Mouse (Mus musculus) mesoderm, embryonic 11.5 days (tissue): ENCODE results near the gene Gm13288.
"Not testable (repeated sequence)": the region's sequence is repeated elsewhere in the genome, so short reads cannot be mapped to it uniquely, and the experiment has no call there.

Source experiments
- DNase-seq: peaks from one replicate; pipeline ENCODE4 v3.0.0-alpha.2; 2012; ENCODE audit warnings: low read depth, low spot score

The Gm13288 gene

DNA sequence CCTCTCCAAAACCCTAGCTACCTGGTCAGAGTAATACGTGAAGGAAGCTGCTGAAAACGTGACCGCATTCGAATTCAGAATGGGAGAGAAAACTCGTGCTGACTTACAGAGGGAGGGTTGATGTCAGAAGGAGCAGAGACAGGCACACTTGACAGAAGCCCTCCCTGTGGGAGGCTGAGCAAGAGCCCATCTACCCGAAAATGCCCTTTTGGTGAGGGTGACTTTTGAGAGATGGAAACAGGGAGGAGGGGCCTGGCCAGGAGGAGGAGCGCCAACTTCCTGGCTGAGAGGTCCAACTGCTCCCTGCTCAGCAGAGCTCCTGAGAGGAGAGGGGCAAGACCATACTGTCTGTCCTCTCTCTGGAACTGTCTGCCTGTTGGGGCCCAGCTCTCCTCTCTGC is 6.0 kb upstream of the Gm13288 start, which contains the start of gene Gm13285:
Gene Gm13285, plus strand, starts transcription at position 301 of the 400 bp plus-strand sequence.
- not testable (repeated sequence) for DNase-seq

- not testable (repeated sequence) for DNase-seq
Observed at GRCm38 (mm10) chr4:88802954-88803353, 2.4 kb upstream of the Gm13288 start, which contains the start of gene Gm13287. TSS of gene Gm13287 (plus strand) at chr4:88803254.

- DNase-seq, result not testable (repeated sequence)
Observed at GRCm38 (mm10) chr4:88805761-88806160, 430 bp downstream of the Gm13288 start.

- no peak for DNase-seq
Observed at GRCm38 (mm10) chr4:88815928-88816327, 10.6 kb downstream of the Gm13288 start, which contains the start of gene Ifna7. TSS of gene Ifna7 (plus strand) at chr4:88816228.

DNA sequence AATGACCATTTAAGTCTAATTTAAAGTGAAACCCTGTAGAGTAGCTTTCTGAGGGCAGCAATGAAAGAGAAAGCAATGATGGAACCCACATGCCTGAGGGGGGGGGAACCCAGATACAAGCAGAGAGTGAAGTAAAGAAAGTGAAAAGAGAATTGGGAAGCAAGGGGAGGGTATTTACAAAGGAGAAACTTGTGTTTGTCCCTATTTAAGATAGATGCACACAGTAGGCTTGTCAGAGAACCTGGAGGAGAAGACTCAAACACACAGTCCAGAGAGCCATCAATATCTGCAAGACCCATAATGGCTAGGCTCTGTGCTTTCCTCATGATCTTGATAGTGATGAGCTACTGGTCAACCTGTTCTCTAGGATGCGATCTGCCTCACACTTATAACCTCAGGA is 14.3 kb downstream of the Gm13288 start, which contains the start of gene Ifna11:
Gene Ifna11, plus strand, starts transcription at position 301 of the 400 bp plus-strand sequence.
- no peak for DNase-seq

DNA sequence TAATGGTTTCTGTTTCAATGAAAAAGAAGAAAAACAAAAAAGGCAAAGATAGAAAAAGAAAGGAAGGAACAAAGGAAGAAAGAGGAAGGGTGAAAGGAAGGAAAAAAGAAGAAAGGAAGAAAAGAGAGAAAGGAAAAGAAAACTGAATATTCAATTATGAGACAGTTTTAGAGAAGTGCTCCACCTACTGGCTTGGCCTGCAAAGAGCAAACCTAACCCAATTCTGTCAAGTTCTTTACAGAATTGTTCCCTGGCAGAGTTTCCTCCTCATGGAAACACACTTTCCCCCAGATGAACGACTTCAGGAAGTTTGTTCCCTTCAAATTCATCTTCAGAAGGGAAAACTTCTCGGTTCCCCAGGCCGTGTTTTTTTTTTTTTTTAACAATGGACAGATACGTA is 17.7 kb downstream of the Gm13288 start:
- DNase-seq, result peak; percentile 4

- not testable (repeated sequence) for DNase-seq
Observed at GRCm38 (mm10) chr4:88827116-88827515, 21.8 kb downstream of the Gm13288 start, which contains the start of gene Ifna6. TSS of gene Ifna6 (plus strand) at chr4:88827416.

DNA sequence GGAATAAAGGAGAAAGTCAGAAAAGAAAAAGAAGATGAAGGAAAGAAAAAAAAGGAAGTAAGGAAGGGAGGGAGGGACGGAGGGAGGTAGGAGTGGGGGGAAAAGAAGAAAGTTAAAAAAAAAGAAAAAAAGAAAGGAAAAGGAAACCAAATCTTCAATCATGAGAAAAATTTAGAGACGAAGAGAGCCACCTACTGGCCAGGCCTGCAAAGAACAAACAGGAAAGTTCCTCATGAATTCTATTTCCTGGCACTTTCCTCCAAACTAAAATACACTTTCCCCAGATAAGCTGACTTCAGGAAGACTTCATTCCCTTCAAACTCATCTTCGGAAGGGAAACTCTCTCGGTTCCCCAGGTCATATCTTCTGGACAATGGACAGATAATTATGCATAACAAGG is 25.2 kb downstream of the Gm13288 start:
- peak; percentile 16 for DNase-seq

GRCm38 (mm10) chr4:88835225-88835624 is 29.9 kb downstream of the Gm13288 start, which contains the start of gene Ifna5:
TSS of gene Ifna5 (plus strand) at chr4:88835525.
- not testable (repeated sequence) for DNase-seq

- DNase-seq, result no peak
Observed at GRCm38 (mm10) chr4:88838828-88839227, 33.5 kb downstream of the Gm13288 start.

GRCm38 (mm10) chr4:88840058-88840457 is 34.7 kb downstream of the Gm13288 start:
- no peak for DNase-seq

DNA sequence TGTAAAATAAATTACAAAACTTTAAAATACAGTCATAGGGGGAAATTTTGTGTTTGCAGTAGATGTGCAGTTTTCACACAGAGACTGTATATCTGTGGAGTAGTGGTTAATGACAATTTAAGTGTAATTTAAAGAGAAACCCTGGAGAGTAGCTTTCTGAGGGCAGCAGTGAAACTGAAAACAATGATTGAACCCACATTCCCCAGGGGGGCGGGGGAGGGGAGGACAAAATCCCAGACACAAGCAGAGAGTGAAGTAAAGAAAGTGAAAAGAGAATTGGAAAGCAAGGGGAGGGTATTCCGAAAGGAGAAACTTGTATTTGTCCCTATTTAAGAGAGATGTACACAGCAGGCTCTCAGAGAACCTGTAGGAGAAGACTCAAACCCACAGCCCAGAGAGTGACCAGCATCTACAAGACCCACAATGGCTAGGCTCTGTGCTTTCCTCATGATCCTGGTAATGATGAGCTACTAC is 36.1 kb downstream of the Gm13288 start, which contains the start of gene Ifna4:
Gene Ifna4, plus strand, starts transcription at position 424 of the 474 bp plus-strand sequence.
- DNase-seq, result no peak

DNA sequence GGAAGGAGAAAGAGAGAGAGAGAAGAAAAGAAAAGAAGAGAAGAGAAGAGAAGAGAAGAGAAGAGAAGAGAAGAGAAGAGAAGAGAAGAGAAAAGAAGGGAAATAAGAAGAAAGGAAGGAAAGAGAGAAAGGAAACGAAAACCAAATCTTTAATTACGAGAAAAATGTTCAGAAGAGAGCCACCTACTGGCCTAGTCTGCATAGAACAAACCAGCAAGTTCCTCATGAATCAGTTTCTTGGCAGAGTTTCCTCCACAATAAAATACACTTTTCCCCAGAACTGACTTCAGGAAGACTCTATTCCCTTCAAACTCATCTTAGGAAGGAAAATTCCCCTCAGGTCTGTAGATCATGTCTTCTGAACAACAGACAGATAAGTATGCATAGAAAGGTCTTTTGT is 40.0 kb downstream of the Gm13288 start:
- DNase-seq, result no peak

DNA sequence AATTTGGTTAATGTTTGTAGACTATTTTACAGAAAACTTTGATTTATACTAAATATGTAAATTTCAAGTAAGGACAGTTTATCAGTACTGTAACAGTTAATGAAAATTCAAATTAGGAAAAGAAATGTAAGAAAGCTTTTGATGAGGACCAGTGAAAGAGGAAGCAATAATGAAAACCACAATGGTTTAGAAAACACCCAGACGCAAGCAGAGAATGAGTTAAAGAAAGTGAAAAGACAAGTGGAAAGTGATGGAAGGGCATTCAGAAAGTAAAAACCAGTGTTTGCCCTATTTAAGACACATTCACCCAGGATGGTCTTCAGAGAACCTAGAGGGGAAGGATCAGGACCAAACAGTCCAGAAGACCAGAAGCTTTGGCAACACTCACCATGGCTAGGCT is 44.4 kb downstream of the Gm13288 start, which contains the start of gene Ifna1:
Gene Ifna1, plus strand, starts transcription at position 390 of the 400 bp plus-strand sequence.
- DNase-seq, result no peak

DNA sequence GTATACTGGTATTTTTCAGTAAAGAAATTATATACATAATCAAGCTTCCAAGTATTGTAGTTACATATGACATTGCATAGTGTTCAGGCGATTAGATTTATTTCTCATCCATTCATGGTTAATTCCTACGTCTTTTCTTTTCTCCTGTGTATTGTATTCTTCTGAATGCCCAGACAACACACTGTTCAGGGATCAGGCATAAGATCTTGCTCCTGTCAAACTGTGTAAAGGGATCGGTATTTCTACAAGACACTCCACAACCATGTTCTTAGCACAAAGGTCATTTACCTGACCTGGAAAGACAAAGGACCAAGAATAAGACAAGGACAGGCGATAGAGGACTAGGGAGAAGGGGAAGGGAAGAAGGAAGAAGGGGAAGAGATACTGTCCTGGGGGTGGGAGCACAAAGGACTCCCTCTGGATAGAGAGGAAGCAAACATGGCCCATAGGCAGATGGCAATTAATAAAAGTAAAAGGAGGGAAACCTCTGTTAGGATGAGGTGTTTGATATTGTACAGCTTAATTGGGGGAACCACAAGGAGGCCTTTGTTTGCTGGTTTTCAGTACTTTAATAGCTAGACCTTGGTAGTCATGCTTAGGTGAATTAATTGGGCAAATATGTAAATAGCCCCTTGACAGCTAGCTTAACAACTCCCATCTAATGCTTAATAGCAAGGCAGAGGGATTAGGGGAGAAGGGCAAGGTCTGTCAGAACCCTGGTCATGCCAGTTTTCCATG is 45.9 kb downstream of the Gm13288 start:
- DNase-seq, result no peak
